Mouse (Mus musculus) C2C12 (cell line): ENCODE measurements around the gene Tmem243.

Experiments used
- CTCF ChIP-seq: IDR thresholded peaks from one replicate; pipeline ENCODE4 v1.5.1; 2011; ENCODE audit not compliant: control insufficient read depth, insufficient read depth, insufficient read length
- USF1 ChIP-seq: IDR thresholded peaks from one replicate; pipeline ENCODE4 v1.6.1; 2011; ENCODE audit warnings: low read depth, mild to moderate bottlenecking, control low read depth, moderate library complexity

- TF ChIP-seq USF1 = no peak
- no peak for TF ChIP-seq CTCF
Measured at GRCm38 (mm10) chr5:9166366-9166765, 65.9 kb downstream of the Tmem243 start.
